Mouse (Mus musculus) MN1 (cell line): ENCODE results near the gene Spcs2.
"Not testable (repeated sequence)": the region's sequence is repeated elsewhere in the genome, so short reads cannot be mapped to it uniquely, and the experiment has no call there.

Experiments
- DNase-seq: peaks from one replicate; pipeline ENCODE4 v3.0.0-alpha.2; 2016; ENCODE audit warnings: low spot score

The Spcs2 gene

GRCm38 (mm10) chr7:99824649-99825483, 38.4 kb downstream of the Spcs2 start:
- no peak for DNase-seq

DNA sequence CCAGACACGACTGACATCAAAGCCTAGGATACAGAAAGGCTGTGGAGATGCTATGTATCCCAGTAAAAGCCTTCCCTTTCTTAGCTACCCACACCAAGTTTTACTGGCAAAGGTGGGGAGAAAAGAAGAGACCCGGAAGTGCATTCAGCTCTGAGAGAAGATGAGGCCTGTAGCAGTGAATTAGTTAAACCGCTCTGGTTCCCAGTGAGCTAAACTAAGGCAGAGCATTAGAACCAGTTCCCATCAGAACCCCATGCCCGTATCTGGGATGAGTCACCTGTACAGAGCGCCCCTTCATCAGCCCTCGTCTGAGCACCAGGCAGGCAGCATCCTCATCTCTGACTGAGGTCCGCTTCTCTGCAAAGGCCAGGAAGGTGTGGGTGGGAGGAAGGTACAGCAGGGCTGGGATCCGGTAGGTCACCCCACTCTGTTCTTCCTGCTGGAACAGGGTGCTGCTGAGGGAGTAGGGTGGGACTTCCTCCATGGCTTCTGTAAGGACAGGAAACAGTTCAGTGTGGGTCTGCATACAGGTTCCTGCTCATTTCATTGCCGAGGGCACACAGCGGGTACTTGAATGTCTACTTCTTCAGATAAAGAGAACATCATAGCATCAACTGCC, 40.1 kb downstream of the Spcs2 start:
- DNase-seq, result no peak

DNA sequence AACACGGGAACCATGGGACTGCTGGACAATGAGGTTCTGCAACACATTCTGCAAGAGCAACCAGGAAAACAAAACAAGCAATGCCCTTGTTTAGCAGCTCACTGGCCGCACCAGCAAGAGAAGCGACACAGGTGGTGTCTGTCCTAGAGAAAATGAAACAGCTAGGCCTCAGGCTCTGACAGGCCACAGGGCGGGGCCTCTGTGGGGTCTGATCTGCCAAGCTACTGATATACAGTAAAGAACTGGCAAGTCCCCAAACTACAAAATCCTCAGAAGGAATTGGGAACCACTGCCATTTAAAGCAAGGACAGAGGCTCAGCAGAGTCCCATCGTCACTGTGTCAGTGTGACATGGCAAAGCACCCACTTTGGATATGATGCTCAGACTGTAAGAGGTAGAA, 40.8 kb downstream of the Spcs2 start:
- DNase-seq, result no peak

GRCm38 (mm10) chr7:99821953-99822352, 41.3 kb downstream of the Spcs2 start:
- DNase-seq, result no peak

GRCm38 (mm10) chr7:99818181-99818725, 45.0 kb downstream of the Spcs2 start:
- not testable (repeated sequence) for DNase-seq

- DNase-seq, result no peak
These were observed 49.9 kb downstream of the Spcs2 start for GRCm38 (mm10) chr7:99813394-99813793.

GRCm38 (mm10) chr7:99811661-99812060, 51.6 kb downstream of the Spcs2 start:
- DNase-seq, result no peak

- DNase-seq, result no peak
These were observed 52.4 kb downstream of the Spcs2 start for GRCm38 (mm10) chr7:99810814-99811213.

GRCm38 (mm10) chr7:99807043-99807442, 56.2 kb downstream of the Spcs2 start:
- DNase-seq, result not testable (repeated sequence)

- no peak for DNase-seq
These were observed 57.9 kb downstream of the Spcs2 start for GRCm38 (mm10) chr7:99805340-99805739.

DNA sequence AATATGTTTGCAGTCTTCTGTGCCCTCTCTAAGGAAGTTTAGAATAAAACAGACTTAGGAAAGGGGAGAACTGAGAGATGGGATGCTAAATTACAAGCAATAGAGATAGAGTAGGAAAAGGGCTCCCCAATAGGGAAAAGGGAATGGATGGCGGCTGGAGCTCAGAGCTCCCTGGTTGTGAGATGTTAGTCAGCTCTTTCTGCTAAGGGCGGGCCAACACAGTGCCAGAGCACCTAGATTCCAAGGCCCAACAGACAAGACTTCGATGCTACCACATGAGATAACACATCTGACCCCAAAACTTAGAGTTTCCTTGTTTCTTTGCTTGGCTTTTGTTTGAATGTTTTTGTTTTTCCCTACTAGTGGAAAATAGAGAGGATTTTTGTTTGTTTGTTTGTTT, 59.2 kb downstream of the Spcs2 start:
- not testable (repeated sequence) for DNase-seq

GRCm38 (mm10) chr7:99803535-99803934, 59.7 kb downstream of the Spcs2 start:
- no peak for DNase-seq

DNA sequence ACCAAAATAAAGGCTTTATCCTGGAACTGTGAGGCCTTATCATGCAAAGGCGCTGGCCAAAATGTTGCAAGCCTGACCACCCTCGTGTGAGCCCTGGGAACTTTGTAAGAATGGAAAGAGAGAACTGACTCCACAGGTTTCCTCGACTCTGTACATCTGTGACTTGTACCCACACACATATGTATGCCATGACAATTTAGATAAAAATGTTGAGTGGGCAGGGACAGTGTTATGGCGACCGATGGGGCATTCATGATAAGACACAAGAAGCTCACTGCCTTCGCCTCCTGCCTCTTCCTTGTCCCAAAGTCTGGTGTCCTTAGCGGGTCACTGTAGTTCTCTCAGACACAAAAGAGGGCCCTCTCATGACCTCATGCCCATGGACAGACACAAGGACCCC, 64.1 kb downstream of the Spcs2 start:
- no peak for DNase-seq

DNA sequence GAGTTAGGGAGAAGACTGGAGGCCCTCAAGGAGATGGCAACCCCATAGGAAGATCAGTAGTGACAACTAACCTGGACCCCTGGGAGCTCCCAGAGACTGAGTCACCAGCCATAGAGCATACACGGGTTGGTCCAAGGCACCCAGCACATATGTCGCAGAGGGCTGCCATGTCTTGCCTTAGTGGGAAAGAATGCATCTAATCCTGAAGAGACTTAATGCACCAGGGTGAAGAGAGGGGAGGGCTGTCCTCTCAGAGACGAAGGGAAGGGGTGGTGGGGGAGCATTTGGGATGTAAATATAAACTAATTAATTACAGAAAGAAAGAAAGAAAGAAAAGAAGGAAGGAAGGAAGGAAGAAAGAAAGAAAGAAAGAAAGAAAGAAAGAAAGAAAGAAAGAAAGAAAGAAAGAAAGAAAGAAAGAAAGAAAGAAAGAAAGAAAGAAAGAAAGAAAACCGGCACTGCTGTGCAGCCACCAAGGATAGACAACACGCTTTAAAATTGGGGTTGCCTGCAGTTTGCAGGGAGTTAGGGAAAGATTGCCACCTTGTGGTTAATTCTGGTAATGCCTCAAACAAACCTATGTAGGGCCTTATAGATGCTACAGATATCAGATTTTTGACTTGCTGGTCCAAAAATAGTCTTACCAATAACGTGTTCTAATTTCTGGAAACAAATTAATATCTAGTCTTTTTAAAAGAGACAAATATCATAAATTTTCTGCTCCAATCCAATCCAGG, 65.2 kb downstream of the Spcs2 start:
- DNase-seq, result peak; percentile 91

DNA sequence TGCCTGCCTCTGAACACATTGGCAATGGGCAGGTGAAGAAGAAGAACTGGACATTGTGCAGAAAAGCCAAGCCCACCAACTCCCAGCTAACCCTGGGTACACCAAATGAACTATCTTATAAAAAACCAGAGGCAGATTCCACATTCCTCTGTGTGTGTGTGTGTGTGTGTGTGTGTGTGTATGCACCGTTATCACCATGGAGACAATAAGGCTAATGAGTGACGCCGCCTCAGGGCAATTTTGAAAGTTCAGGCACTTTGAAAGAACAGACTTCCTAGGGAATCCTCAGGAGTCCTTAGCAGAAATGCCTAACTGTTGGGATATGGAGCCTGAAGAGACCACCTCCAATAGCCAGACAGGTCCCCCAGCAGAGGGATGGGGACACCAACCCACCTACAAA, 66.0 kb downstream of the Spcs2 start:
- DNase-seq, result peak; percentile 26

- DNase-seq, result peak; percentile 18
These were observed 66.8 kb downstream of the Spcs2 start for GRCm38 (mm10) chr7:99796471-99796870.

- peak; percentile 83 for DNase-seq
These were observed 67.9 kb downstream of the Spcs2 start for GRCm38 (mm10) chr7:99795192-99795981.

DNA sequence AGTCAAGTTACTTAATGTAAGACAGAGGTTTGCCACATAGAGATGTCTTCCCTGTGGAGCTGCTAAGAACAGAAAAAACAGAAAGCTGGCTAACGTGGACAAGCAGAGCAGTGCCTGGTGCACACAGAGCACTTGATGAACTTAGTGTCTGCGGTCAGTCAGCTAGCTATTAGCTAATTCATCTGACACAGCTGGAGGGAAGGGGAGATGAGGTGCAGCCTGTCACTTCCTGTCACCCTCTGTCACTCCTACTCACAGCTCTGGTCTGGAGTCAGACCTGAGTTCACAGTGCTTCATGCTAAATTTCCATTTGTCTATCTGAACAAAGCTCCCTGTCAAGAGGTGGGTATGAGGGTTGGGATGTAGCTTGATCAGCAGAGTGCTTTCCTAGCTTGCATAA, 69.2 kb downstream of the Spcs2 start:
- peak; percentile 72 for DNase-seq

GRCm38 (mm10) chr7:99790816-99791215, 72.4 kb downstream of the Spcs2 start:
- DNase-seq, result no peak

- peak; percentile 17 for DNase-seq
These were observed 74.7 kb downstream of the Spcs2 start for GRCm38 (mm10) chr7:99788563-99788962.

- no peak for DNase-seq
These were observed 75.3 kb downstream of the Spcs2 start for GRCm38 (mm10) chr7:99787935-99788334.
